Mouse (Mus musculus): Measurements from ENCODE around the gene Gabrq.

DNA sequence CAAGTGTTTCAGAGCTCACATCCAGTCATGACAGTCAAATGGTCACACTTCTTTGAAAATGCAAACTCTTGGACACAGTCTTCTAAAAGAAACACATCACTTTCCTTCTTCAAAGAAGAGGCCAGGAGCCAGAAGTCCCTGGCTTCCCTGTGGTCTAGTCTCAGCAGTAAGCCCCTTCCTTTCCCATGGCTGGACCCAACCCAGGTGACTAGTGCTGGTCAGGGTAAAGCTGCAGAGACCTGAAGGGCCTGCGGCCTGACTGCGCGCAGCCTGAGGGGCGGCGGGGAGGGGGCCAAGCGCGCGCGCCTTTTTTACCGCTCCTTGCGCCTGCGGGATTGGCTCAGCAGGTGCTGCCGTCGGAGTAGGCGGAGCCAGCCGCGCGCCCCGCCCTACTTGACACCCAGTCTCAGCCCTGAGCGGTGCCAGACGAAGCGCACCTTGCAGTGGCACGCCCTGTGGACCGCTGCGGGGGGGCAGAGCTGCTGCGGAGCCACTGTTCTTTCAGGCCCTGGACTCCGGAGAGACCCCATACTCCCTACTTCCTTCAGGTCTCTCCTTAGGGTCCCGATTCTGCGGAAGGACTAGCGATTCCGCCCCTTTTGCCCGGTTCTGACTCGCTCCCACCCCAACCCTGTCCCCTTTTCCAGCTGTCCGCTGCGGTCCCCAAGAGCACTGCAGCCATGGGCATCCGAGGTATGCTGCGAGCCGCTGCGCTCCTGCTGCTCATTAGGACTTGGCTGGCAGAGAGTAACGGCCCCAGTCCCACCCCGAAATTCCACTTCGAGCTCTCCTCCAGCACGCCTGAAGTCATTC, at the start of gene Gabrq:
- no peak for TF ChIP-seq CTCF (IDR thresholded peaks at IDR 0.05; ENCODE audit: borderline replicate concordance, insufficient read depth, low read length)
- no peak for TF ChIP-seq POLR2A (IDR thresholded peaks at IDR 0.05; ENCODE audit: low read depth, low read length)
